Mouse (Mus musculus) lung, adult 2 months (tissue): ENCODE results near the gene Coq10b.

Experiments used
- CTCF ChIP-seq: fragments of 200-500 bp; IDR thresholded peaks from 2 replicates; pipeline ENCODE4 v1.5.1; 2011; ENCODE audit warnings: mild to moderate bottlenecking, low read length, control low read depth; ENCODE audit not compliant: insufficient read depth
- POLR2A ChIP-seq: fragments of 200-500 bp; IDR thresholded peaks from 2 replicates; pipeline ENCODE4 v1.6.1; 2011; ENCODE audit warnings: low read depth, mild to moderate bottlenecking, control low read depth, low read length, borderline replicate concordance; ENCODE audit errors: extremely low read depth

DNA sequence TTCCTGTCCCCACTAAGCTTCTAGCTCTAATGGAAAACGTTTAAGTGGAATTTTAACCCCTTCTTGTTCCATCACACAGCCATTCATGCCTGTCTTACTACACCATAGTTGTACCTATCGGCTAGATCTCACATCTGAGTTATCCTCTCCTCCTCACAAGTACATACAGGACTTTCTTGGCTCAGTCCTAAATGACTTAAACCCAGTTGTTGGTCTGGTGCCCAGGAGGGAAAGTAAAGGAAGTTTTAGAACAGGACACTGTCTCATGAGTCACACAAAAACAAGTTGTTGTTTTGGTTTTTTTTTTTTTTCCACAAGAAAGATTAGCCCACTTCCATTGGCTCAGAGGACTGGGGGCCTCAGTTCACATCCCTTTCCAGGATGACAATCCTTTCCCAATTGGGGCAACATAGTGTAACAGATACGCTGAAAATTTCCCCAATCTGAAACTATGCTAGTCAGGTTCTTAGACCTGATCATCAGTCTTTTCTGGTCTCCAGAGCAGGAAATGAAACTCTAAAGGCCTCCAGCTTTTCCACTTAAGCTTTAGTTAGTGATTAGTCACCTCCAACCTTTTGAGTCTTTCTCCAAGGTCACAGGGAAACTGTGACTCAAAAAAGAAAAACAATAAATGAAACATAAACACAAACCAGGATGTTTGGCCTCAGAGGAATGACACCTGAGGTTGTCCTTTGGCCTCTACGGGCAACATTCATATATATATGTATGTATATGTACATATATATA lies 3.6 kb upstream of the Coq10b start:
- TF ChIP-seq CTCF (no peak), POLR2A (no peak)
